ENCODE assay signal across 12 mouse cellular contexts in the genomic region with DNA sequence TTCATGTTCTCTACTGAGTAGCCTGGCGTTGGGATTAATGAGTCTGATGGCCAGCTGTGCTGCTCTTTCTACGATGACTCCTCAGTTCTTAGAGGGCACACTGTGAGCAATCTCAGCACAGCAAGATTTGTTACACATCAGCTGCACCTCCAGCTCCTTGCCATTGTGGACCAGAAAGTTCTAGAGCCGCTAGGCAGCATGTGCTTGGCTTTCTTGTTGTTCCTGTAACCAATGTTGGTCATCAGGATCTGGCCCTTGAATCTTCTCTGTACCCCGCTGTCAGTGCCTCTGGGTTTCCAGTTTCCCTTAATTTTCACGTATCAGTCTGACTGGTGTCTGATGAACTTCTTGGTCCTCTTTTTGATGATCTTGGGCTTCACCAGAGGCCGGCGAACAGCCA. TPM values are rescaled to one million over a fixed set of nuclear protein-coding genes. Genes with fewer than 3 reads are reported as not detected.
DNase-seq lines count a peak whose midpoint lies in the region; ATAC-seq and TF ChIP-seq lines count a peak whose summit lies in the region.
"Had no signal": no experiment of that assay in that cellular context is flagged by ENCODE, and none has a peak within 500 bp of the region (broad histone marks: within the 10 kb centered on the region; RNA-seq: fewer than 3 reads in every experiment).

No protein-coding gene starts in this region.

- H3K27ac ChIP-seq in heart, postnatal 0 days (ENCODE audit: low read depth), result no peak overlapping the region
- no peak overlapping the region for H3K27ac ChIP-seq in forebrain, embryonic 14.5 days (ENCODE audit: low read depth, low read length)
- no peak overlapping the region for H3K27ac ChIP-seq in liver, embryonic 15.5 days (replicated peaks)
- H3K27ac ChIP-seq in left cerebral cortex, adult 2 months, result no peak overlapping the region
- H3K27ac ChIP-seq: macrophage had no signal

- H3K4me1 ChIP-seq in heart, postnatal 0 days (ENCODE audit: control insufficient read depth, insufficient read depth), result peaks cover 13% of the 10 kb centered on the region; the same call in 1 of the 2 replicates
- peaks cover 11% of the 10 kb centered on the region for H3K4me1 ChIP-seq in forebrain, embryonic 14.5 days (ENCODE audit: control insufficient read depth, insufficient read depth, low read length)
- H3K4me1 ChIP-seq in liver, embryonic 15.5 days (replicated peaks), result peaks cover 34% of the 10 kb centered on the region

- 81% methylated on average over 7 of the region's 7 CpGs for WGBS in heart, postnatal 0 days
- WGBS in forebrain, embryonic 14.5 days, result 61% methylated on average over 7 of the region's 7 CpGs
- WGBS in liver, embryonic 15.5 days (ENCODE audit: insufficient replicate concordance), result 72% methylated on average over 7 of the region's 7 CpGs

- H3K36me3 ChIP-seq in heart, postnatal 0 days (replicated peaks; ENCODE audit: control insufficient read depth, insufficient read depth, low read length), result peaks cover 21% of the 10 kb centered on the region
- peaks cover 12% of the 10 kb centered on the region; the same call in 1 of the 2 replicates for H3K36me3 ChIP-seq in forebrain, embryonic 14.5 days (ENCODE audit: control insufficient read depth, insufficient read depth, low read length)
- peaks cover 39% of the 10 kb centered on the region for H3K36me3 ChIP-seq in liver, embryonic 15.5 days (replicated peaks)

- no peak for ATAC-seq in heart, postnatal 0 days (ENCODE audit: insufficient read depth, low read depth)
- no peak for ATAC-seq in forebrain, embryonic 14.5 days
- no peak for ATAC-seq in liver, embryonic 15.5 days (ENCODE audit: insufficient read depth)
- ATAC-seq: Patski had no signal

- no peak overlapping the region for H3K4me3 ChIP-seq in heart, postnatal 0 days (ENCODE audit: low read depth, low read length)
- H3K4me3 ChIP-seq in forebrain, embryonic 14.5 days (ENCODE audit: low read depth, low read length), result peak overlapping the region; percentile 61
- H3K4me3 ChIP-seq in liver, embryonic 15.5 days (replicated peaks), result peak overlapping the region; percentile 91
- H3K4me3 ChIP-seq in left cerebral cortex, adult 2 months, result no peak overlapping the region

- intact Hi-C loops in heart, postnatal 36 days (cut with DNase I), result loop anchor here (2.0 to 5.0 kb wide), 2 partner anchors 126 to 386 kb away; no protein-coding TSS in a partner anchor
- intact Hi-C loops in left cerebral cortex, postnatal 25 days (cut with DNase I), result loop anchor here (5.0 kb wide), 3 partner anchors 71 to 386 kb away; partner anchors contain the start of genes Ankrd34b and Zfyve16
- intact Hi-C loops in left cerebral cortex, adult 2 months (cut with DNase I), result no loop called here

- TF ChIP-seq CTCF in heart, postnatal 0 days (IDR thresholded peaks at IDR 0.05; ENCODE audit: low read depth), result no peak
- no peak for TF ChIP-seq CTCF in left cerebral cortex, adult 2 months (IDR thresholded peaks at IDR 0.05)

- TF ChIP-seq EP300 in heart, postnatal 0 days (IDR thresholded peaks at IDR 0.05; ENCODE audit: low read depth), result no peak

- DNase-seq in heart, postnatal 0 days (ENCODE audit: low spot score), result no peak
- no peak for DNase-seq in heart, postnatal 36 days
- DNase-seq in ZHBTc4 (ENCODE audit: low read depth, low spot score), result peak; percentile 29
- DNase-seq in forebrain, embryonic 14.5 days (ENCODE audit: low spot score), result no peak
- DNase-seq in left cerebral cortex, postnatal 25 days (ENCODE audit: low spot score in 2 of 2), result no peak
- DNase-seq in left cerebral cortex, adult 2 months (ENCODE audit: extremely low spot score in 1 of 2, low spot score in 2 of 2), result no peak
- DNase-seq in kidney, postnatal 4 days, result no peak
- DNase-seq: gastrocnemius, postnatal 36 days; right cerebral cortex, postnatal 4 days had no signal

- H3K9ac ChIP-seq in heart, postnatal 0 days (replicated peaks; ENCODE audit: low read depth, low read length), result no peak overlapping the region
- H3K9ac ChIP-seq in forebrain, embryonic 14.5 days (ENCODE audit: low read length), result peak overlapping the region; percentile 64
- no peak overlapping the region for H3K9ac ChIP-seq in liver, embryonic 15.5 days

- H3K27me3 ChIP-seq in heart, postnatal 0 days (ENCODE audit: control insufficient read depth, insufficient read depth, low read length), result no peaks in the 10 kb centered on the region
- H3K27me3 ChIP-seq in forebrain, embryonic 14.5 days (replicated peaks; ENCODE audit: control insufficient read depth, insufficient read depth, low read length), result no peaks in the 10 kb centered on the region
- H3K27me3 ChIP-seq in liver, embryonic 15.5 days, result no peaks in the 10 kb centered on the region
- H3K27me3 ChIP-seq: Patski had no signal

- H3K4me2 ChIP-seq in heart, postnatal 0 days (ENCODE audit: low read depth, low read length), result peak overlapping the region; percentile 97; the same call in 1 of the 2 replicates
- H3K4me2 ChIP-seq in forebrain, embryonic 14.5 days (ENCODE audit: low read length), result peak overlapping the region; percentile 88
- H3K4me2 ChIP-seq in liver, embryonic 15.5 days, result peak overlapping the region; percentile 97

- H3K9me3 ChIP-seq in heart, postnatal 0 days (replicated peaks; ENCODE audit: control insufficient read depth, low read length), result no peaks in the 10 kb centered on the region
- H3K9me3 ChIP-seq in forebrain, embryonic 14.5 days (replicated peaks; ENCODE audit: control insufficient read depth, low read length), result no peaks in the 10 kb centered on the region
- no peaks in the 10 kb centered on the region for H3K9me3 ChIP-seq in liver, embryonic 15.5 days (replicated peaks)

RNA-seq across cellular contexts. Expression of gene Msh3, which starts 1.6 kb away (rescaled TPM):
- 4.5 and 37.1 TPM in 2 replicates for total RNA-seq in heart, postnatal 0 days (2014; rRNA removed; ENCODE audit: low replicate concordance)
- polyA plus RNA-seq in heart, postnatal 0 days (2015; fragmentation: Nextera tagmentation; extraction: Ambion mirVana), result 8.5 and 9.4 TPM in 2 replicates
- total RNA-seq in heart, postnatal 36 days (2021), result 10 to 100 TPM in 1 of 2 experiments, 1 to 10 TPM in 1; 9.5 to 11.3 TPM
- 26.9 and 29.7 TPM in 2 replicates for polyA plus RNA-seq in forebrain, embryonic 14.5 days (2014; fragmentation: Nextera tagmentation; extraction: Ambion mirVana)
- 8.1 and 8.8 TPM in 2 replicates for polyA plus RNA-seq in liver, embryonic 15.5 days (2015; fragmentation: Nextera tagmentation; extraction: Ambion mirVana)
- 10 to 100 TPM; 22.7 to 24.9 TPM for total RNA-seq in left cerebral cortex, postnatal 25 days (2021)
- total RNA-seq in left cerebral cortex, adult 2 months (2021), result 10 to 100 TPM; 24.2 to 25.8 TPM

RNA-seq across cellular contexts. Expression of gene Dhfr, which starts 1.9 kb away (rescaled TPM):
- 3.2 and 4.1 TPM in 2 replicates for total RNA-seq in heart, postnatal 0 days (2014; rRNA removed; ENCODE audit: low replicate concordance)
- polyA plus RNA-seq in heart, postnatal 0 days (2015; fragmentation: Nextera tagmentation; extraction: Ambion mirVana), result 4.4 and 5.3 TPM in 2 replicates
- total RNA-seq in heart, postnatal 36 days (2021), result 1 to 10 TPM in 1 of 2 experiments, under 1 TPM in 1; 0.87 to 1.2 TPM
- polyA plus RNA-seq in forebrain, embryonic 14.5 days (2014; fragmentation: Nextera tagmentation; extraction: Ambion mirVana), result 9.1 and 10.8 TPM in 2 replicates
- polyA plus RNA-seq in liver, embryonic 15.5 days (2015; fragmentation: Nextera tagmentation; extraction: Ambion mirVana), result 14.3 and 15.9 TPM in 2 replicates
- 1 to 10 TPM; 1.1 to 1.3 TPM for total RNA-seq in left cerebral cortex, postnatal 25 days (2021)
- total RNA-seq in left cerebral cortex, adult 2 months (2021), result 1 to 10 TPM; 1.4 TPM

RNA-seq across cellular contexts. Expression of gene Gm20379, which starts 50.6 kb away (rescaled TPM):
- not detected in 2 replicates for total RNA-seq in heart, postnatal 0 days (2014; rRNA removed; ENCODE audit: low replicate concordance)
- 0.12 and 0.31 TPM in 2 replicates for polyA plus RNA-seq in heart, postnatal 0 days (2015; fragmentation: Nextera tagmentation; extraction: Ambion mirVana)
- total RNA-seq in heart, postnatal 36 days (2021), result not detected
- 0.24 and 0.30 TPM in 2 replicates for polyA plus RNA-seq in forebrain, embryonic 14.5 days (2014; fragmentation: Nextera tagmentation; extraction: Ambion mirVana)
- 0.30 and 0.38 TPM in 2 replicates for polyA plus RNA-seq in liver, embryonic 15.5 days (2015; fragmentation: Nextera tagmentation; extraction: Ambion mirVana)
- not detected for total RNA-seq in left cerebral cortex, postnatal 25 days (2021)
- total RNA-seq in left cerebral cortex, adult 2 months (2021), result not detected
- total RNA-seq: gastrocnemius, postnatal 36 days had no signal
- polyA plus RNA-seq: macrophage, Patski had no signal

Comparison
In these comparisons a context has a peak if more than half of its experiments do, and no peak if none do; other contexts are left out.
1. H3K4me3 ChIP-seq: peak in forebrain, embryonic 14.5 days (single experiment) and liver, embryonic 15.5 days (single experiment); none in heart, postnatal 0 days (single experiment) and left cerebral cortex, adult 2 months (single experiment).
2. Peak in every context shown above with its lines, with median percentiles within 50 percentile points of each other: H3K4me2 ChIP-seq.